Mouse (Mus musculus): Measurements from ENCODE around the gene Spred2. TPM values are rescaled to one million over a fixed set of nuclear protein-coding genes. Genes with fewer than 3 reads are reported as not detected.

The Spred2 gene
- polyA plus RNA-seq, 1 experiment: 0.58 TPM

- H3K36me3 ChIP-seq (ENCODE audit: control insufficient read depth): no peaks in the 10 kb centered on the region
- H3K9me3 ChIP-seq (ENCODE audit: control insufficient read depth, low read length): no peaks in the 10 kb centered on the region
- peaks cover 72% of the 10 kb centered on the region for H3K4me1 ChIP-seq (ENCODE audit: control insufficient read depth)
- H3K4me3 ChIP-seq (replicated peaks): no peak overlapping the region
- no peak for TF ChIP-seq TAL1 (IDR thresholded peaks at IDR 0.05; ENCODE audit: low read length)
- TF ChIP-seq GATA1 (IDR thresholded peaks at IDR 0.05; ENCODE audit: low read length): no peak
- H3K27me3 ChIP-seq (ENCODE audit: control insufficient read depth): no peaks in the 10 kb centered on the region
Observed at GRCm38 (mm10) chr11:19990731-19991130, 66.6 kb downstream of the Spred2 start.

GRCm38 (mm10) chr11:19991303-19991976, 67.3 kb downstream of the Spred2 start:
- Histone ChIP-seq H3K4me1 (ENCODE audit: control insufficient read depth) (peaks cover 74% of the 10 kb centered on the region), H3K27me3 (ENCODE audit: control insufficient read depth) (no peaks in the 10 kb centered on the region)
- TF ChIP-seq GATA1 (IDR thresholded peaks at IDR 0.05; ENCODE audit: low read length) (no peak), TAL1 (IDR thresholded peaks at IDR 0.05; ENCODE audit: low read length) (no peak)

DNA sequence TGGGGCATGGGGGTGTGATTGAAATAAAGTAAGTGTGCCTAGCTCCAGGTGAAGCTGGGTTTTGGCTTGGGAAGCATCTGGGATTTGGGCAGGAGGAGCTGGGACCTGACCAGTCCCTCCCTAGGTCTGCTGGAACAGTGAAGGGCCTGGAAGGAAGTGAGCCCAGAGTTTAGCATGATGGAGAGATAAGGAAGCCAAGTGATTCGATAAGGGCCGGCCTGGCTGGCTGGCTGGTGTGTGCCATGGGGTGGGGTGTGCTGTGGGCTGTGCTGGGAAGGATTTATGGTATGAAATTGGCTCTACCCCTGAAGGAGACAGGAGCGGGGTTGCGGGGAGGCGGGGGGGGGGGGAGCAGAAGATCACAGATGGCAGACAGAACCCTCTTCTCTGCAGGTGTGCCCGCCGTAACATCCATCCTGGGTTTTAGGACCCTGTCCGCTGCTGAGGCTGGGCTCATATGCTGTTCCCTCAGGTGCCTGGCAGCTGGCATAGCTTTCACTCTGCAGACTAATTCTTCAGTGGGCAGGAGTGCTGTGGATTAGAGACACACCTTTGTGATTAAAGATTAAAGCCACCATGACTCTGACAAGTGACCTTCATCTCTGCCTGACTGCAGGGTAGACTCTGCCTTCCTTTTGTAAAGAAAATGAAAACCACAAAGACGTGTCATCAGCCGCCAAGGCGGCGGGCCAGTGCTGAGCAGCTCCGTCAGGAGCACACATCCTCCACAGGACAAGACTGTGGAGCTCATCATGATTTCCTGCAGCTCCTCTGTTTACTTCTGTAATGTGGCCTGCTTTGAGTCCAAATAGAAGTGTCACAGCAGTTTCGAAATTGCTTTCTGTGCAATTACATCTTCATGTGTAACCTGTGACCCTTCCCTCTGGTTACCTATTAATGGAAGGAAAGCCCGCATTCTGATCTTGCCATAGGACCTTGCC, 68.4 kb downstream of the Spred2 start:
- H3K9me3 ChIP-seq (ENCODE audit: control insufficient read depth, low read length): no peaks in the 10 kb centered on the region
- H3K36me3 ChIP-seq (ENCODE audit: control insufficient read depth): no peaks in the 10 kb centered on the region
- no peak for TF ChIP-seq GATA1 (IDR thresholded peaks at IDR 0.05; ENCODE audit: low read length)
- TF ChIP-seq TAL1 (IDR thresholded peaks at IDR 0.05; ENCODE audit: low read length): no peak
- H3K4me3 ChIP-seq (replicated peaks): no peak overlapping the region
- H3K4me1 ChIP-seq (ENCODE audit: control insufficient read depth): peaks cover 66% of the 10 kb centered on the region
- no peaks in the 10 kb centered on the region for H3K27me3 ChIP-seq (ENCODE audit: control insufficient read depth)

More at GRCm38 (mm10) chr11:19991303-19991976, 67.3 kb downstream of the Spred2 start:
- no peak overlapping the region for H3K4me3 ChIP-seq (replicated peaks)
- H3K36me3 ChIP-seq (ENCODE audit: control insufficient read depth): no peaks in the 10 kb centered on the region
- no peaks in the 10 kb centered on the region for H3K9me3 ChIP-seq (ENCODE audit: control insufficient read depth, low read length)

DNA sequence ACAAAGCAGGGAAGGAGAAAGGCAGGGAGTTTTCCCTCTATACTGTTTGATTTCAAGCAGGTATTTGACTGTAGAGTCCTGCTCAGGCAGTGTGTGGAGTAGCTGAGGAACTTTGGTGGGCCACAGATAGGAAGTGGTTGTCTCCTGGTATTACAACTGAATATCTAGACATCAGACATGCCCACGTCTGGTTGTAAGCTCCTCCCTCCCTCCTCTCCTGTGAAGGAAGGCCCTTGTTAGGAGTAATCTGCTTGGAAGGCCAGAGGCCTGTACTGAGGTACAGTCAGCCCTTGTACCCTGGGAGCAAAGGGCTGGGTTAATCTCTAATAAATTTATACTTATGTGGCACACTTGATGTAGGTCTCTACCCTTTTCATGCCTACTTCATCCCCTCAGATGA, 69.6 kb downstream of the Spred2 start:
- Histone ChIP-seq H3K4me3 (replicated peaks) (no peak overlapping the region), H3K9me3 (ENCODE audit: control insufficient read depth, low read length) (no peaks in the 10 kb centered on the region), H3K27me3 (ENCODE audit: control insufficient read depth) (no peaks in the 10 kb centered on the region), H3K36me3 (ENCODE audit: control insufficient read depth) (peaks cover 2% of the 10 kb centered on the region; the same call in 1 of the 2 replicates), H3K4me1 (ENCODE audit: control insufficient read depth) (peaks cover 60% of the 10 kb centered on the region)
- TF ChIP-seq TAL1 (IDR thresholded peaks at IDR 0.05; ENCODE audit: low read length): no peak
- TF ChIP-seq GATA1 (IDR thresholded peaks at IDR 0.05; ENCODE audit: low read length): no peak

GRCm38 (mm10) chr11:19994262-19994790, 70.2 kb downstream of the Spred2 start:
- Histone ChIP-seq H3K9me3 (ENCODE audit: control insufficient read depth, low read length) (no peaks in the 10 kb centered on the region), H3K4me1 (ENCODE audit: control insufficient read depth) (peaks cover 55% of the 10 kb centered on the region), H3K36me3 (ENCODE audit: control insufficient read depth) (peaks cover 5% of the 10 kb centered on the region), H3K4me3 (replicated peaks) (no peak overlapping the region), H3K27me3 (ENCODE audit: control insufficient read depth) (no peaks in the 10 kb centered on the region)
- TF ChIP-seq TAL1 (IDR thresholded peaks at IDR 0.05; ENCODE audit: low read length) (no peak), GATA1 (IDR thresholded peaks at IDR 0.05; ENCODE audit: low read length) (no peak)

GRCm38 (mm10) chr11:19997940-19998339, 73.8 kb downstream of the Spred2 start:
- Histone ChIP-seq H3K36me3 (ENCODE audit: control insufficient read depth) (peaks cover 13% of the 10 kb centered on the region), H3K4me1 (ENCODE audit: control insufficient read depth) (peaks cover 39% of the 10 kb centered on the region), H3K9me3 (ENCODE audit: control insufficient read depth, low read length) (no peaks in the 10 kb centered on the region), H3K4me3 (replicated peaks) (no peak overlapping the region), H3K27me3 (ENCODE audit: control insufficient read depth) (no peaks in the 10 kb centered on the region)
- no peak for TF ChIP-seq GATA1 (IDR thresholded peaks at IDR 0.05; ENCODE audit: low read length)
- TF ChIP-seq TAL1 (IDR thresholded peaks at IDR 0.05; ENCODE audit: low read length): no peak

DNA sequence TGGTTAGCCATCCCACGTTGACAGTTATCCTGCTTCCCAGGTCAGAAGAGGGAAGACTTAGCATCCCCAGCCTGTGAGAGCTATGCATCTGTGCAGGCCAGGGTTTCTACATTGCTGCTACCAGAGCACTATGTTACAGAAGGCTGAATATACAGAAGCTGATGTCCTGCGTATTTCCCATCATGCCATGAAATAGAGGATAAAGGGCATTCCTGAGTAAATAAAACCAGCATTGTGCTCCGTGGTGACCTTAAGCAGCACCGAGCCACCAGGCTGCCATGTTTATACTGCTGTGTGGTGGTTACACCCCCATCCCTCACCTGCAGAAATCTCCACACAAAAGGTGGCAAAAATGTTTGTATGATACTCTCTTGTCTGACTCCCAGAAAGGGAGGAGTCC, 78.7 kb downstream of the Spred2 start:
- Histone ChIP-seq H3K4me3 (replicated peaks) (no peak overlapping the region), H3K9me3 (ENCODE audit: control insufficient read depth, low read length) (no peaks in the 10 kb centered on the region), H3K27me3 (ENCODE audit: control insufficient read depth) (no peaks in the 10 kb centered on the region), H3K36me3 (ENCODE audit: control insufficient read depth) (peaks cover 31% of the 10 kb centered on the region), H3K4me1 (ENCODE audit: control insufficient read depth) (peaks cover 3% of the 10 kb centered on the region; the same call in 1 of the 2 replicates)
- TF ChIP-seq GATA1 (IDR thresholded peaks at IDR 0.05; ENCODE audit: low read length) (no peak), TAL1 (IDR thresholded peaks at IDR 0.05; ENCODE audit: low read length) (no peak)

DNA sequence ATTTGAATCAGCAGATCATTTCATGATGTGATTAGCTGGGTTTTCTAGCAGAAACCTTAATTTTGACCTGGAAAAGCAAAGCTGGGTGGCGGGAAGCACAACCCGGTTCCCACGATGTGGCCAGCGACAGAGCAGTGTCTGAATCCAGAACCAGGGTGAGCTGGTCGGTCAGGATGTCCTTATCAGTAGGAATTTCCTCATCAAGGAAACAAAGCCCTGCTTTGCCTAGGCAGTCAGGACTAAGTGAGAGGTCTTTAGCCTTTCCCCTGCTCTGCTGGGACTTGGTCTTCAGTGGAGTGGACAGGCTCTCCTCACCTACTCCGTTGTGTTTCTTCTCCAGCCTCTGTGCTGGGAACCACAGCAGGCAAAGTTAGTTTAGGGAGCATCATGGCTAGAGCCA, 83.5 kb downstream of the Spred2 start:
- TF ChIP-seq TAL1 (IDR thresholded peaks at IDR 0.05; ENCODE audit: low read length): no peak
- TF ChIP-seq GATA1 (IDR thresholded peaks at IDR 0.05; ENCODE audit: low read length): no peak
- Histone ChIP-seq H3K4me1 (ENCODE audit: control insufficient read depth) (no peaks in the 10 kb centered on the region), H3K9me3 (ENCODE audit: control insufficient read depth, low read length) (no peaks in the 10 kb centered on the region), H3K36me3 (ENCODE audit: control insufficient read depth) (peaks cover 45% of the 10 kb centered on the region), H3K4me3 (replicated peaks) (no peak overlapping the region), H3K27me3 (ENCODE audit: control insufficient read depth) (no peaks in the 10 kb centered on the region)
